ENCODE assay signal across 36 mouse cellular contexts in the genomic region with DNA sequence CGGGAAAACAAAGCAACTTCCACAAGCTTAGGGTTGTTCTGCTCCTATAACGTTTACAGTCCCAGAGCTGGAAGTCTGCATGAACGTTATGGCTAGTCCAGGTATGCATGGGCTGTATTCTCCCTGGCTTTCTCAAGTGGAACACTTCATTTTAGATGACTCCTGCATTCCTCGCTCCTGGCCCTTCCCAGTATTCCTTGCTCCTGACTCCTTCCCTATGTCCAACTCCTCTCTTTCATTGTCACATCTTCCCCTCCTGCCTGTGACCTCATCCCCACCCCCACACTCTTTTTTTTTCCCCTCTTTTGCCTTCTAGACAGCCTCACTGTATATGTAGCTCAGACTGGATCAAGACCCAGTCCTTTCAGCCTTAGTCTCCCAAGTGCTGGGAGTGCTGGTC. TPM values are rescaled to one million over a fixed set of nuclear protein-coding genes. Genes with fewer than 3 reads are reported as not detected.
"Had no signal": no experiment of that assay in that cellular context is flagged by ENCODE, and none has a peak within 500 bp of the region (broad histone marks: within the 10 kb centered on the region; RNA-seq: fewer than 3 reads in every experiment).

No protein-coding gene starts in this region.

- H3K9me3 ChIP-seq: embryonic facial prominence, embryonic 10.5 days; embryonic facial prominence, embryonic 12.5 days; embryonic facial prominence, embryonic 13.5 days; embryonic facial prominence, embryonic 15.5 days; forebrain, embryonic 10.5 days; forebrain, embryonic 12.5 days; forebrain, embryonic 13.5 days; forebrain, embryonic 15.5 days had no signal

- H3K27ac ChIP-seq: embryonic facial prominence, embryonic 10.5 days; embryonic facial prominence, embryonic 12.5 days; embryonic facial prominence, embryonic 13.5 days; embryonic facial prominence, embryonic 15.5 days; forebrain, embryonic 10.5 days; forebrain, embryonic 12.5 days; forebrain, embryonic 13.5 days; forebrain, embryonic 15.5 days; heart, adult 2 months had no signal

- H3K4me2 ChIP-seq: embryonic facial prominence, embryonic 12.5 days; embryonic facial prominence, embryonic 13.5 days; embryonic facial prominence, embryonic 15.5 days; forebrain, embryonic 12.5 days; forebrain, embryonic 13.5 days; forebrain, embryonic 15.5 days had no signal

- H3K4me3 ChIP-seq: embryonic facial prominence, embryonic 10.5 days; embryonic facial prominence, embryonic 12.5 days; embryonic facial prominence, embryonic 13.5 days; embryonic facial prominence, embryonic 15.5 days; erythroblast, embryonic 14.5 days; forebrain, embryonic 10.5 days; forebrain, embryonic 12.5 days; forebrain, embryonic 13.5 days; forebrain, embryonic 15.5 days; heart, adult 2 months had no signal

- H3K36me3 ChIP-seq: forebrain, embryonic 10.5 days; forebrain, embryonic 12.5 days; forebrain, embryonic 15.5 days had no signal

- H3K9ac ChIP-seq: embryonic facial prominence, embryonic 12.5 days; embryonic facial prominence, embryonic 13.5 days; embryonic facial prominence, embryonic 15.5 days; forebrain, embryonic 12.5 days; forebrain, embryonic 13.5 days; forebrain, embryonic 15.5 days; forebrain, postnatal 0 days had no signal

- DNase-seq: cerebellum, adult 2 months; cerebellum, adult 8-10 months; cerebellum, adult 9-10 months; cerebellum, adult 9-11 months; cerebellum, postnatal 14 days; cerebellum, postnatal 25 days; cerebellum, postnatal 36 days; embryo, embryonic 11 days; forebrain, postnatal 0 days; gastrocnemius, postnatal 10 days; gastrocnemius, postnatal 14 days; gastrocnemius, postnatal 25 days; heart, adult 11 months; heart, adult 18-20 months; heart, adult 2 months had no signal

- ATAC-seq: forebrain, embryonic 13.5 days; forebrain, embryonic 14.5 days; forebrain, embryonic 15.5 days; forebrain, embryonic 16.5 days; forebrain, postnatal 0 days had no signal

- H3K27me3 ChIP-seq: embryonic facial prominence, embryonic 12.5 days had no signal

RNA-seq across cellular contexts. Expression of a gene that starts 7.0 kb away (rescaled TPM):
- polyA plus RNA-seq: erythroblast, embryonic 14.5 days; forebrain, embryonic 14.5 days had no signal

RNA-seq across cellular contexts. Expression of a gene that starts 9.8 kb away (rescaled TPM):
- polyA plus RNA-seq: erythroblast, embryonic 14.5 days had no signal

RNA-seq across cellular contexts. Expression of a gene that starts 14.3 kb away (rescaled TPM):
- total RNA-seq: gastrocnemius, adult 18-20 months; heart, adult 8-10 months had no signal

RNA-seq across cellular contexts. Expression of a gene that starts 30.3 kb away (rescaled TPM):
- total RNA-seq: common myeloid progenitor, adult 5-6 weeks; forebrain, postnatal 0 days; gastrocnemius, adult 18-20 months; gastrocnemius, postnatal 10 days; gastrocnemius, postnatal 14 days; gastrocnemius, postnatal 25 days; gastrocnemius, postnatal 36 days; gastrocnemius, postnatal 4 days; granulocyte monocyte progenitor cell, adult 5-6 weeks; heart, adult 8-10 months had no signal
- polyA plus RNA-seq: cerebellum, adult 2 months; cortical plate, adult 2 months; embryonic facial prominence, embryonic 10.5 days; embryonic facial prominence, embryonic 11.5 days; embryonic facial prominence, embryonic 12.5 days; embryonic facial prominence, embryonic 13.5 days; embryonic facial prominence, embryonic 14.5 days; embryonic facial prominence, embryonic 15.5 days; erythroblast, embryonic 14.5 days; forebrain, embryonic 10.5 days; forebrain, embryonic 11.5 days; forebrain, embryonic 12.5 days; forebrain, embryonic 13.5 days; forebrain, embryonic 14.5 days; forebrain, embryonic 15.5 days; forebrain, embryonic 16.5 days; forebrain, postnatal 0 days; heart, adult 2 months had no signal
